Mouse (Mus musculus): ENCODE measurements at regions not wholly inside any gene's neighbourhood (a gene's known extent, or its start where the extent isn't known, plus 50 kb on each side); places are given as distances from the start of the nearest gene placed in this dataset.

DNA sequence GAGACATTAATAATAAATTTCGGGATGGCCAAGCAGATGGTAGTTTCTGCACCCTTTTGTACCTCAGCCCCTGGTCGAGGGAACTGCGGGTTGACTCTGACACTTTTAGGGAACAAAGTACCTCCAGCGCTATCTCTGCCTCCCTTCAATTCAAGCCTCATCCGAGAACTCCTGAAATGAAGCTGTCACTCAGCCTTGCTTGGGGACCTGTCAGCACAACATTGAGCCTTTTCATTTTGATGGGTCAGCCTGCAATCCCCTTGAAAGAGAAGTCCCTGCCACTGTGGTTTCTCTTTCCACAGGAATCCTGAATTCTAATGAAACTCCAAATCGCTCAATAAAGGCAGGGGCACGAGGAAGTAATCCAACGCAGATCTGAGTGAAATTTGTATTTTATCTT is 257.5 kb downstream of the Nr2f2 start:
- DNase-seq = no peak

DNA sequence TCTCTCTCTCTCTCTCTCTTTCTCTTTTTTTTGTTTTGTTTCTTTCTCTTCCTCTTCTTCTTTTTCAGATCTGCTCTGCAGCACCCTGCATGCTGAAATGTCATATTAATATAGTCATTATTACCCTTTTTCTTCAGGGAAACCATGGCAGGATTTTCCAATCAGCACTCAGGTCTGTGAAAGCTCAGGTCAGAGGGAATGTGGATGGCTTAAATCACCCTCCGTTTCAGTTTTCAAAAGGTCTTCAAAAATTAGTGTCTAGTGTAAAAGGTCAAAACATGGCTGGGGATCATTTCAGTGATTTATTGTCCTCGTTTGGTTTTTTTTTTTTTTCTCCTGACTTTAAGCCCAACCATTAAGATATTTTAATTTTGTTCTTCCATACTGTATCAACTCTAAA is 261.5 kb downstream of the Nr2f2 start:
- no peak for DNase-seq

DNA sequence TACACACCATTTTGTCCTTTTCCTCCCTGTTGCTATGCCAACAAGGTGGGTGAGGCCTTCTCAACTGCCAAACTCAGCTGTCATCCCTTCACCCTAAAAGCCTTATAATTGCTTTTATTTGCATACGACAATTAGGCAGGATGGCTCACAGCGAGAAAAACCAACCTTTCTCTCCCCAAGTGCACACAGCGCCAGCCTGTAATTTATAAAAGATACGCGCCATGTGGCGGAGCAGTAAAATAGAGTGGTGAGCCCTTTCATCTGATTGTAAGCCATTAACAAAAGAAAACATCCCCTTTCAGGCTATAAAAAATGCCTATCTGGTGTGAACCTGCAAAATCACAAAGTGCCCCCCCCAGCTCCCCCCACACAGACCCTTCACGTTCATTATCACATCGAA is 262.0 kb downstream of the Nr2f2 start:
- no peak for DNase-seq

DNA sequence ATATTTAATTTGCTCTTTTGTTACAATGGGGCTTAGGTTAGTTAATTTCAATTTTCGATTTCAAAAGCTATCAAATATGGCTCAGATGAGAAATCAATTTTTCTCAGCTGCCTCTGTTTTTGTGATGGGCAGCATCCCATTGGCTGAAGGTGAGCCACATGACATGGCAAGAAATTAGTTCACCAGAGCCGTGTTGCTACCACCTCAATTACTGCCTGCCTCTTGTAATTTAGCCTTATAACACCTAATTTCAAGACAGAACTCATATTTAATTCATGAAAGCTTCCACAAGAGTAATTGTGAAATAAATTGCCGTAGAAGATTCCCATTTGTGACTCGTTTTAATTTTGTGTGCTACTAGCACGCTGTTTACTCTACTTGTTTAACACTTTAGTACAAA is 262.9 kb downstream of the Nr2f2 start:
- no peak for DNase-seq

DNA sequence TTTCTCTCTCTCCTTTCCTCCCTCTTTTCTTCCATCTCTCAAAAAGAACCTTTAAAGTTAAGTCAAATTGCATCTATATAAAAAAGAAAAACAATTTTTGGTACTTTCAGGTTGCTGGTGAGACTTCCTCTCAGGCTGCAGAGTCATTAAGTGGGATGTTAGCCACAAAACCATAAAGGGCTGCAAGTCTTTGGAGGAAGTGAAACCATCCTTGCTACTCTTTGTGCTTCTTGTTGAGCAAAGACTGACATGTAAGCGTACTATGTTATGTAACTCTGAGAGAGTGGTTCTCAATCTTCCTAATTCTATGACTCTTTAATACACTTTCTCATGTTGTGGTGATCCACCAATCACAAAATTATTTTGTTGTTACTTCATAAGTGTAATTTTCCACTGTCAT is 267.5 kb downstream of the Nr2f2 start:
- DNase-seq = no peak

DNA sequence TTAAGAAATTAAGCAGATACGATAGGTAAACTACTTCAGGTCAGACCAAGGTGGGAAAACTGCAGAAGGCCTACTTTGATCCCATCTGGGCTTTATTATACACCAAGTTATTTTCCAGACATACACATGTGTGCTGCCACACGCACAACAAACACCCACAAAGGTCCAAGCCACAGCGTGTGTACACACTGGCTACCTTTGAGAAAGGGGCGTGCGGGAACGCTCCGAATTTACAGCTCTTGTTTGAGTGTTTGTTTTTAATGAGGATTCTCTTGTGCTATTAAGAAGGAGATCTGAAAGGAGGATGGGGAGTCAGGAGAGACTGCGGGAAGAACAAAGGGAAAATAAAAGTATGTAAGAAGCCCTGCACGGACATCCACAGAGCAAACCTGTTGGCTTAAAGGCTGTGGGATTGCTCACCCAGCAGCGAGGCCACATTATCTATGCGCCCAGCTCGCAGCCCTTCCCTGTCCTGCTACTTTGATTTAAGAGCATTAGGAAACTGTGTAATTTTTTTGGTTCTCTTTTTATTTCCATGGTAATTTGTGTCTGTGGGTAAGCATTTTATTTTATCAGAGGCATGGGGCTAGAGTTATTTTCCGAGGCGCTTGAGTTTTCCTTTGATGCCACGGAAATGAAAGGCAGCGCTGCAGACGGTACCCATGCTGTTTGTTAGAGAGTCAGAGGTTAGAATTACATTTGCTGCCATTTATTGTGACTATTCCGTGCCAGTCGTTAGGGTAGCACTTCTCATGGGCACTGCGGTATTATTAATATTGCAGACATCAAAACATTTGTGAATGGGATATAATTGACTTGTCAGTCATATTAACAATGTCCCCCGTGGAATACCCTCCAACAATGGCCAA is 272.4 kb downstream of the Nr2f2 start:
- no peak for DNase-seq

DNA sequence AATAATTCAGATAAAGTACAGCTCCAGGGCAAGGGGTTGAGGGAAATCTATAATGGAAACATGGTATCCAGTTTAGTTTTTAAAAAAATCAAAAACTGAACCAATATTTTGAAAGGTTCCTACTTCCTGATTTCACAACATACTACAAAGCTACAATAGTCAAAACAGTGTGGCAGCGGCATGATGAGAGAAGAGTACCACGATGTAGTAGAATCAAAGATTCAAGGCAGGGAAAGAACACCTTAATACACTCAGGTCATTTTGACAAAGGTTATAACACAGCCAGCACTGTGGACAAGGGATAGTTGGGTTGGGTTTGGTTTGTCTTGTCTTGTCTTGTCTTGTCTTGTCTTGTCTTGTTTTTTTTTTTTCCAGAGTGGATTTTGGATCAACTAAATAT is 274.4 kb downstream of the Nr2f2 start:
- no peak for DNase-seq

DNA sequence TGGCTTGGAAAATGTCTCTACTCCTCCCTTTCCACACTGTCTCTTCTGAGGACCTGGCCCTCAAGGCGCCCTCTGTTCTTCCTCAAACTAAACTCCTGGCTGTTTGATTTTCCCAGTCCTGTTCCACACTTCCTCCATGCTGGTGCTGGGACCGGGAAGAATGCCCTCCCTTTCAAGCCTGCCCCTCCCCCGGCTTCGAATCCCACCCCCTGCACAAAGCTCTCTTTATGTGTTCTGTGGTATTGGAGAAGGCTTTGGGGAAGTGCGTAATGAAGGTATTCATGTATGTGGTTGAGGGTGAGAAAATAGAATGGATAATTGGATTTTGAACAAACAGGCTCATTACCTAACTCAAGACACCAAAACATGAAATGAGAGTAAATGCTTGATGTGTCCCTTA is 277.4 kb downstream of the Nr2f2 start:
- DNase-seq = no peak

DNA sequence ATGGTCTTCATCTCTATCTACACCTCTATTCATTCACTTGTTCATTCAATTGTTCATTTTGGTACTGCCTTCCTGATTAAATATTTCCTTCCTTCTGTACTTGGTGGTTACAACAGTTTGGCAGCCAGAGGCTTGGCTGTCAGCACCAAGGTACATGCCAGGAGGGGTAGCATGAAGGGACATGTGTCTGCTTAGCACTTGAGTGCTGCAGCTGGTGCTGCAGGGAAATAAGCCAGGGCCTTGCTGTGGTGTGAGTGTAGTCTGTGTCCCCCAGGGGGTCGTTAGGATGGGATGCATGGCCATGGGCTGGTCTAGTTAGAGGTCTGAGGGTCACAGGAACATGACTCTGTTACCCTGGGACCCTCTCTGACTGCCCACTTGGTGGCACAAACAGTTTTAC is 296.9 kb downstream of the Nr2f2 start:
- DNase-seq = no peak

DNA sequence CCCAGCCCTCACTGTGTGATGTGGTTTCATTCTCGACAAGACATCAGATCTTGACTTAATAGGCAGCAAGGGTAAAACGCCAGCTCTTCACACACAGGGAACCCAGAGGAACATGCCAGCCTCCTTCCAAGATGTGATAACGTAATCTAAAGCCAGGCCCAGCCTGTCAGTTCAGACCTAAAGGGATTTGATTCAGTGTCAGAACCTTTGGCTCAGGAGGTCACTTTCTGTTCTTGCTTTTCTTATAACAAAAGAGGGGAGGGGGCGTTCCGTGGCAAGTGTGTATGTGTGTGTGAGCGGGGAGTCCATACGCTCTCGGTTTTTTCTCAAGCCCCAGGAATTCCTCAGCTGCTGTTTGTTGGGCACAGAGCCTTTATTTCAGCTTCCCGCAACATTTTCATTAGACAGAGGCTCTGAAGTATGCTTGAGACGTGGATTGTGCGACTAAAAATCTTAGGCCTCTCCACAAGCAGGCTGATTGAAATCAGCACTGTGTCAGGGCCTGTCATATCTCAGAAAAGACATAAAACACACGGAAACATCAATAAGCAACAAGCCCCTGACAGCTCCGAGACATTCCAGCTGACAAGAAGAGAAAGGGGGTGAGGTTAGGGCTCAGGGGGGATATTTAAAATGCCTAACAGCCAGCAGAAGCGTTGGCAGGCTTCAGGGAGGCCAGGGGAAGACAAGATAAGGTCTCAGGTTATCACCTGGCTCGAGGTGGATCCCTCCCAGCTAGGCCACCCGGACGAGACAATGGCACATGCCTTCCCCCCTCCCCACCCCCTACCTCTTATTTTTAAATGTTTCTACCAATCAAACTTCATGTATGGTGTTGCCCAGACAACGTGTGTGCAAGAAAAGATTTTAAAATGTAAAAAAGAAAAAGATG is 298.5 kb downstream of the Nr2f2 start:
- no peak for DNase-seq

DNA sequence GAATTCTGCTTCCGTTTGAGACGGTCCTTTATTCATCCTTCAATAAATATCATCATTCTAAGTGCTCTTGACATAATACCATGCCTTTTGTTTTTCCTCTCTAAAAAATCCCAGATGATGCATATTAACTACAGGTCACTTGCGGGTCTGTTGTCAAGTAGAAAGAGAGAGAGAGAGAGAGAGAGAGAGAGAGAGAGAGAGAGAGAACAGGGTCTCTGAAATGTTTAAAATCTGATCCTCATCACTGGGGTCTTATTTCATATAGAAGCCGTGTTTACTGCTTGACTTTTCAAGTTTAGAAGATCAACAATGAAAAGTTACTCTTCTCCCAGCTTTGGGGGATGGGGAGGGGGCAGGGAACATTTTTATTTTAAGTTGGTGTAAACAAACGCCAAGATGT is 299.5 kb downstream of the Nr2f2 start:
- no peak for DNase-seq

DNA sequence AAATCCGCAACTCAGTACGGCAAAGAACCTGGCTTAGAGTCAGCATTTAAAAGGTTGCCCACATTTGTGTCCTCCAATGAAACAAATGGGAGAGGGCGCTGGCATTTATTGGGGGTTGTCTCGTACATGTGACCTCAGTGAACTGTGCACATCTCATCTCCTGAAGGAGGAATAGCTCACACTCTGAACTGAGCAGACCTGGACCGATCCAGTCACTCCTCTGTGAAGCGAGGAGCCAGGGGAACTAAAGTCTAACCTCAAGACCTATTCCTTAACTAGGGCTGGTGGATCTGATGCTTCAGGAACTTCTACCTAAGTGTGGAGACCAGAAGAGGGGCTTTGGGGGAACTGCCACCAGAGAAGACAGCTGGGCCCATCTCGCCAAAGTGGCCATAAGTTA is 300.1 kb downstream of the Nr2f2 start:
- DNase-seq = no peak

DNA sequence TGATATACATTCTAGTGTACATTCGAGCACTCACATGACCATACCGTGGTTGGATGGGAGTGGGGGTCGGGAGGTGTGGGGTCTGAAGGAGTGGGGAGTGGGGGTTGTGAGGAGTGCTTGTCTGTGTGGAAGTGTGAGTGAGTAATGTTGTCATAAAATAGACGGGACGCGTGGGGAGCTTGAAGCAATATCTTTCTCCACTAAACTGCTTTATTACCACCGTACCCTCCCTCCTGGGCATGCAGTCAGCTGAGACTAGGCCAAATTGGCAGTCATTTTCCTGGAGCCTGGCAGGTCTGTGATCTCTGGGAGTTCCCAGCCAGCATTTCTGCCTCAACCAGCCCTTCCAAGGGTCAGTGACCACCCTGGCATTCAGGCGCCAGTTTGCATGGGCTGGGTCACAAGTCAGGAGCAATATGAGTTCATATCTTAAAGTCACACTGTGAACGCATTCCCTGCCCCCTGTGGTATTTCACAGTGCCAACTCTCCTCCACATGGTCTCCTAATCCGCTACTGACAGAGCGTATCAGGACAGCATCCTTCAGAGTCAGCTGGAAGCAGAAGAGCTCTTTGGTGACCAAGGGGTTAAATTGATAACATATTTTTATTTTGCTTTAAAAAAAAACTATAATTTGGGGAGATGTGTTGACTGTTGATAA is 300.9 kb downstream of the Nr2f2 start:
- DNase-seq = peak; percentile 15

DNA sequence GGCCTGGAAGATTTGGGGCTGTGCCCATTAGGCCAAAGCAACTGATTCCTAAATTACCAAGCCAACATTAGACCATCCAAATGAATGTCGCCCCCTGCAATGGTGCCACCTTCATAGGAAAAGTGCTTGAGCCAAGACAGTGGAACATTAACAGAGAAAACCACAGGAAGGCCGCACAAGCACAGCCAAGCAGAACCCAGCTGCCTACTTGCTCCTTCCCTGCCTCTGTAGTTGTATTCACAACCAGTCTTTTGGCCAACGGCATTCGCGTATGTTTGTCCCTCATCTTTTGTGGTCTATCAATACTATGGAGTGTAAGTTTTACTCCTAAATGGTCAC is 319.2 kb downstream of the Nr2f2 start:
- DNase-seq = no peak

DNA sequence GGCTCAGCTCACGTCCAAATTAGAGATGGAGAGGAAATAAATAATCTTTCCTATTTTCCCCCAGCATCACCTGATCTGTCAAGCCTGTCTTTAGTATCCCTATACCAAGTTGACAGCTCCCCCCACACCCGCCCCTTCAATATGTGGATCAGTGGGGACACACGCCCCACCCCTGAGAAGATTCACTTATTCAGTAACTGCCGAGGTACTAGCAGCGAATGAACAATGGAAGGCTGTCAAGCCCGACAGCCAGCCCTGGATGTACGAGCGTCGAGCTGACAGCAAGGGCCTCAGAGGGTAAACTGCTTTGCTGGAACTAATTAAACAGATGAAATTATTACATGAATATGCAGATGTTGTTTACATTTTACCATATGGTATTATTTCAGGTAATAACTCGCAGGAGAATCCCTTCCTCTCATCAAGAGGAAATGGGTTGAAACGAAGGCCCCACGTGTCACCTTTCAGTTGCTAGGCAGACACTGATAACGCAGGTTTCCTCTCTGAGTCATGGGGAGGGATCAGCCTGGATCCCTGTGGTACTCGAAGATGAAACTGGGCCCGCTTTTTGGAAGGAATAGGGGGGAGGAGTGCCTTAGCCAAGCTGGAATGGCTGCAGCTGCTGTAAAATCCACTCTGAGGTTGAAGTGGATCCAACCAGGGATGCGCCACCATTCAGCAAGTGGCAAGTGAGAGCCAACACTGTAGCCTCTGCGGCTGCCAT is 319.7 kb downstream of the Nr2f2 start:
- no peak for DNase-seq

DNA sequence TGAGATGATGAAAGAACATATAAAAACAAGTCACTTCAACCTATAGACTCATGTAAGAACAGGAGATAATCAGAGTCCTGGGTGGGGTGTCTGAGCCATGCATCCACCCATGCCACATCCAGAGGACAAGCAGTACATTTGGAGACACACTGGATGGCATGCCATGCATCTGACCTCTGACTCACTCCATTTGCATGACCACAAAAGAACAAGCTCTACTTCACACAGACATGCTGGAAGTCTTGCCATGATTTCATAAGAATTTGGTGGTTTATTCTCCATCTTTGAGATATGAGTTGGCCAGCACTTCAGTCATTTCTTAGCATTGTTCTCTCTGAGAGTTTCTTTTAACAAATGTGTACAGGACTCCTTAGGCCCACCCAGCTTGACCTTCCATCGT is 329.5 kb downstream of the Nr2f2 start:
- no peak for DNase-seq

DNA sequence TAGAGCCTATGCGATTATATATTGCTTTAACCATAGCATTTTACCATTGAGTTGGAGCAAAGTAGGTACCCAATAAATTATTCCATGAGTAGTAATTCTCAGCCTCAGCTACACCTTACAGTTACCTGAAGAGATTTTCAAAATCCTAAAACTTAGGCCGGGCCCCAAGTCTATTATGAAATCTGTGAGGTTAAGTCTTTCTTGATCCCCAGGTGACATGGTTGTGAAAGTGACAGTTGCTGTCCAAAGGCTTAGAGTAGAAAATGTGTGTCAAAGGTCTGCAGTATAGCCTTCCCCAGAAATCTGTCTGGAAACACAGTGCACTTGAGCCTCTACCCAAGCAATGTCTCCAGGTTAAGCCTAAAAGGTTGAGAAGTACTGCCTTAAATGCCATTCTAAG is 333.7 kb downstream of the Nr2f2 start:
- DNase-seq = no peak

DNA sequence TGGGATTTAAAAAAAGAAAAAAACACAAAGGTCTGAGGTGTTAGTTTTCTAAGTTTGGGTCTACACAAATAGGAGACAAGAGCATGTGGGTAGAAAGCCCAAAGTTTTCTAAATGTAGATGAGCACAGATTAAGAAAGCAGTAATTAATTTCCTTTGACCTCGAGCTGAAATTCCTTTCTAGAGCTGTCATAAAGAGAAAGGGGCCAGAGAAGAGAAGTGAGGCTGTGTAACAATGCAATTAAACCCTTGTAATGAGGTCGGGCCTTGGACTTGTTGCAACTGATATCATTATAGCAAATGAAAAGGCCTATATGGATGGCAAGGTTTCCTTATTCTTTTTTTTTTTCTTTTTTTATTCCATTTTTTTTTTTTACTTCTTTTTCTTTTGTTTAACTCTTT is 337.2 kb downstream of the Nr2f2 start:
- no peak for DNase-seq

DNA sequence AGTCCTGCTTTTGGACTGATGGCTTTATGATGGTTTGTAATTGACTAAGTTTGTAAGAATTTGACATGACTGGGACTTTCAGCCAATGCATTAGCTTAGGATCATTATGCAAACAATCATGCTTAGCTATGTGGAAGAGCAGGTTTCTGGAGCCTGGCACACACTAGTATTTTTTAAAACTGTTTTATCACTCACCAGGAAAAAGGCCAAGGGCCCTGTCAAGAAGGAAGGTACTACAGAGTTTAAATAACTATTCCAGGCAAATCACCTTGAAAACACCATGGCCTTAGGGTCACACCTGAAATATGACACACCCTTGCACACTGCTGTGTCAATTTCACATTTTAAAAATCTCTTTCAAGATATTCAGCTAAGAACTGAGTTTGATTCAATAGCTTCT is 341.0 kb downstream of the Nr2f2 start:
- no peak for DNase-seq

DNA sequence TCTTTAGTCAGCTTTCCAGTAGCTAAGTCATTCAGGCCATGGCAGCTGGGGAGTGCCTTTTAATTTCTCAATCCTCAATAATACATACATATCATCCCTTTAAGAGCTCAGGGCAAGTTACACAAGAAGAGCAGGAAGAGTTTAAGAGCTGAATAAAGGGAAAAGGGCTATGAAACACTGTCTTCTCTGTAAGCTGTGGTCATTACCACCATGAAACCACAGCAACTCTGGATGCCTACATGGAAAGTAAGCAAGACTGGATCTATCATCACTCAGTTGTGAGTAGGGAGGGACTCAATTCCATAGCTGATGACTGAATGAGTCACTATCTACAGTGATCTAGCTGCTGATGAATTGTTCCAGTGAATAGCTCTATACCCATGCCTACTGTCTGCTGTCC is 349.9 kb downstream of the Nr2f2 start:
- DNase-seq = no peak

DNA sequence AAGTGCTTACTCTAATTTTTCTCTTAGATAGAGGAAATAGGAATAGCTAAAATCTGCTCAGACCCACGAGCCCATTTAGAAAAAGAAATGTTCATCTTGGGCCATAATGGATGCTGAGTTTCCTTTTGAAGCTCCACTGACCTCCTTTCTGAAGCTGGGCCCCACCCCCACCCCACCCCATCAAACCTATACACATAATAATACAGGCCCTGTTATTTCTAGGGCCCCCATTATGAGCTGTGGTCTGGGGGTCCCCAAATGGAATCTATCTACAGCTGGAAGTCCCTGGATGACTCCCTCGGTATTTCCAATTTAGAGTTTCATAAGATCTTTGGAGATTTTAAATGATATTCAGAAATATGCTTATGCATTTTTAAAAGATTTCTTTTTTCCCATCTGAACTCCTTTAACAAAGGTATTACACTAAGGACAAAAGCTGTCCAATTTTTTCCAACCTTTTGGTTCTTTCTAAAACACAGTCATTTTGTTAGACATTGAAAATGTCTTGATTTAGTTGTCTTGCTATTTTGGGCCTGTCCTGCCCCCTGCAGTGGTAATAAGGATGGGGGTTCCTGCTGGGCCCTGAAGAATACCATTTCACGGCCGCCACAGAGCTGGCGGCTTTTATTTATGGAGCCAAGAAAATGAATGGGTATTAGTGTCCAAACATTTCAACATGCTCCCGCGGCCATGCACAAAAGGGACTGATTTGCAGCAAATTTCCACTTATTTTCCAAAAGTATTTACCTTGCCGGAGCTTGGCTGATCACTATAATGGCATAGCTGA is 363.1 kb downstream of the Nr2f2 start:
- no peak for DNase-seq

DNA sequence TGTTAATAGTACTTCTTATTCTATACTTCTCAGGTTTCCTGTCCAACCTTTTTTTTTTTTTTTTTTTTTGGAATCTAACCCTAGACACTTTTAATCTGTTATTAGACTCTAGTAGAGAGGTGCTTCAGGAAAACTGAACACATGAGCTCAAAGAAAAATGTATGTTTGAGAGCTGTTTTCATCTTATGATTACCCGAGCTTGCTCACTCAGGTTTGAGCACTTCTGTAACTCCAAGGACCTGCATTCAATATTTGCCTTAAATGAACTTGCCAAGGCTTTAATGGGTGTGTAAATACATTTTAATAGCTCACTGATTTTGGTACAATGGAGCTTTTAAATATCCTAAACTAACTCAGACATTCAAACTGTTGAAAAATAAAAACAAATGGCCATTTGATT is 367.8 kb downstream of the Nr2f2 start:
- no peak for DNase-seq

Data from adrenal gland, postnatal 25 days (tissue).